Mouse (Mus musculus) neural tube, embryonic 15.5 days (tissue): ENCODE data around the gene Atp5h. TPM values are rescaled to one million over a fixed set of nuclear protein-coding genes. Genes with fewer than 3 reads are reported as not detected.
A peak's percentile ranks its signal among the peaks of the same experiment; 100 is the strongest.

ENCODE experiments used
- ATAC-seq: fragments of 200-750 bp; cut with Nextera tagmentation; 2 replicates; pipeline ENCODE4 v1.8.0; 2017; ENCODE audit warnings: mild to moderate bottlenecking, moderate TSS enrichment, moderate library complexity; ENCODE audit not compliant: low FRiP score
- H3K27ac ChIP-seq: fragments of 300-500 bp; sonication (generic); replicated peaks from 2 replicates; pipeline ENCODE4 v1.5.1; 2015; ENCODE audit warnings: mild to moderate bottlenecking, inconsistent platforms
- H3K27me3 ChIP-seq: fragments of 300-500 bp; sonication (generic); replicated peaks from 2 replicates; pipeline ENCODE4 v1.6.1; 2015; ENCODE audit warnings: inconsistent platforms
- H3K36me3 ChIP-seq: fragments of 300-500 bp; sonication (generic); 2 replicates; pipeline ENCODE4 v1.6.1; 2015; ENCODE audit warnings: inconsistent platforms
- H3K4me1 ChIP-seq: fragments of 300-500 bp; sonication (generic); 2 replicates; pipeline ENCODE4 v1.6.1; 2015; ENCODE audit warnings: inconsistent platforms
- H3K4me2 ChIP-seq: fragments of 300-500 bp; sonication (generic); 2 replicates; pipeline ENCODE4 v1.6.1; 2015; ENCODE audit warnings: inconsistent platforms, mild to moderate bottlenecking, moderate library complexity
- H3K4me3 ChIP-seq: fragments of 300-500 bp; sonication (generic); replicated peaks from 2 replicates; pipeline ENCODE4 v1.5.1; 2015; ENCODE audit warnings: mild to moderate bottlenecking, inconsistent platforms
- H3K9ac ChIP-seq: fragments of 300-500 bp; sonication (generic); replicated peaks from 2 replicates; pipeline ENCODE4 v1.6.1; 2015; ENCODE audit warnings: mild to moderate bottlenecking, inconsistent platforms
- H3K9me3 ChIP-seq: fragments of 300-500 bp; sonication (generic); replicated peaks from 2 replicates; pipeline ENCODE4 v1.6.1; 2016; ENCODE audit warnings: inconsistent platforms
- WGBS: fragments of 180-500 bp; shearing (Covaris S2); methylation state at CpG from one replicate; pipeline ENCODE4 v1.1.7; 2015; ENCODE audit warnings: mixed read lengths; 5-methylcytosine and 5-hydroxymethylcytosine counted together
- polyA plus RNA-seq: library from polyadenylated mRNA; unstranded; fragments of >200 nt; fragmentation: Nextera tagmentation; extraction: Ambion mirVana; gene quantifications from 2 replicates; pipeline ENCODE4 v1.2.1, GENCODE M21; 2015

Gene Atp5h
- polyA plus RNA-seq, 1 experiment from 2014 or later: 1,025 TPM

GRCm38 (mm10) chr11:115435596-115436337 is 16.0 kb upstream of the Atp5h start:
- 0 out of 2 replicates have a peak overlapping the region, but pooled peaks have one; percentile 28 for H3K27ac ChIP-seq
- 6% methylated on average over 31 of the region's 31 CpGs for WGBS
- H3K4me1 ChIP-seq: peaks cover 13% of the 10 kb centered on the region
- H3K9me3 ChIP-seq: no peaks in the 10 kb centered on the region
- H3K4me2 ChIP-seq: peak overlapping the region; percentile 61
- peak overlapping the region; percentile 34 for H3K9ac ChIP-seq
- H3K4me3 ChIP-seq: peak overlapping the region; percentile 31
- peaks cover 21% of the 10 kb centered on the region for H3K36me3 ChIP-seq
- no peaks in the 10 kb centered on the region; the same call in 1 of the 2 replicates for H3K27me3 ChIP-seq
- ATAC-seq: 0 out of 2 replicates have a peak, but pooled peaks have one; percentile 35

DNA sequence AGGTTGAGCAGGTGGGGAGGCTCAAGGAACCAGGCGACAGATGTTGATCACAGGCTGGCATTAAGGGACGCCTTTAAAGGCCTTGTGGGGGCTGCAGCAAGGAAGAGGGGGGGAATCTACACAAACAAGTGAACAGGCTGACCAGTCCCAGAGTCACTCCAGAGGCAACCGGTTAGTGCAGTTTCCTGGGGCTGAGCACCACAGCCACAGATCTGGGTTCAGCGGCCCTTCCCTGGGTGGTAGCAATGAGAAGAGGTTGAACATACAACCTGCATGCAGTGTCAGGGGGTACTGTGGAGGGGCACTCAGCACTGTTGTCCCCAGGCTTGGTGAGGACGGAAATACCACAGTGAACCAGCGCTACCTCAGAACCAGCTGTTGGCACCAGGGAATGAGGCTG is 13.6 kb upstream of the Atp5h start:
- WGBS: 90% methylated on average over 6 of the region's 6 CpGs
- Histone ChIP-seq H3K9me3 (no peaks in the 10 kb centered on the region), H3K36me3 (peaks cover 39% of the 10 kb centered on the region), H3K4me2 (no peak overlapping the region), H3K27me3 (no peaks in the 10 kb centered on the region; the same call in 1 of the 2 replicates), H3K27ac (no peak overlapping the region), H3K9ac (no peak overlapping the region), H3K4me3 (no peak overlapping the region), H3K4me1 (peaks cover 13% of the 10 kb centered on the region)
- no peak for ATAC-seq

- Histone ChIP-seq H3K27ac (no peak overlapping the region), H3K9me3 (no peaks in the 10 kb centered on the region), H3K4me1 (peaks cover 16% of the 10 kb centered on the region), H3K4me3 (no peak overlapping the region), H3K36me3 (peaks cover 39% of the 10 kb centered on the region), H3K9ac (no peak overlapping the region), H3K27me3 (no peaks in the 10 kb centered on the region; the same call in 1 of the 2 replicates), H3K4me2 (no peak overlapping the region)
- WGBS: 86% methylated on average over 4 of the region's 4 CpGs
- ATAC-seq: no peak
Observed at GRCm38 (mm10) chr11:115432814-115433213, 13.1 kb upstream of the Atp5h start.

DNA sequence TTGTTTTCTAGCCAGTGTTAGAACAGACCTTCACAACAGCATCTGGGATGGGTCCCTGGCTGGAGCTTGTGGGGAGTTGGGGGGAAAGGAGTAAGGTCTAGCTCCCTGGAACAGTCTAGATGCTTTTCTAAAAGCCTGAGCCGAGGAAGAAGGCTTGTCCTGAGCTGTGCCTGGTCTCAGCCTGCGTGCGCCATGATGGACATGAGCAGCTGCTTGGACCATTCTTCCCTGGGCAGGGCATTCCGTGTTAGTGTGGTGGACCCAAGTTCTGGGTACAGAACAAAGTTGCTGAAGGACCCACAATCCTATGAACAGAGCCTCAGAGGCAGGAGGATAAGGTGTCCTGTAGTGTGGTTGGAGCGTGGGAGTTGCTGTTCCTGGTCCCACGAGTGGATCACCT is 10.8 kb upstream of the Atp5h start:
- no peak for ATAC-seq
- Histone ChIP-seq H3K27me3 (no peaks in the 10 kb centered on the region; the same call in 1 of the 2 replicates), H3K36me3 (peaks cover 53% of the 10 kb centered on the region), H3K27ac (no peak overlapping the region), H3K9me3 (no peaks in the 10 kb centered on the region), H3K4me1 (peaks cover 14% of the 10 kb centered on the region), H3K9ac (no peak overlapping the region), H3K4me2 (no peak overlapping the region), H3K4me3 (no peak overlapping the region)
- WGBS: 96% methylated on average over 6 of the region's 6 CpGs

DNA sequence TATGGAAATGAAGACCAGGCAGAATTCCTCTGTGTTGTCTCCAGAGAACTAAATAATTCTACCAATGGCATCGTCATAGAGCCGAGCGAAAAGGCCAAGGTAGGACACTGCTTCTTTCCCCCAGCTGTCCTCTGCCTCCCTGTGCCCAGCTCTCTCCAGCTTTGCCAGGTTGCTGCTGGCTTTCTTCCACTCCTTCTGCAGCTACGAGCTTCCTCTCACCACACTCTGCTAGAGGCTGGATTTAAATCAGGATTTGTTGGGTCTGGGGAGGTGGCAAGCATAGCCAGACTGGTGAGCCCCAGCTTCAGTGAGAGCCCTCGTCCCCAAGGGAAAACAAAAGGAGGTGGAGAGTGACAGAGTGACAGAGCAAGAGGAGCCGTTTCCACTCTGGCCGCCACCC is 9.5 kb upstream of the Atp5h start:
- Histone ChIP-seq H3K4me3 (no peak overlapping the region), H3K4me1 (peaks cover 20% of the 10 kb centered on the region), H3K36me3 (peaks cover 63% of the 10 kb centered on the region), H3K27ac (no peak overlapping the region), H3K27me3 (no peaks in the 10 kb centered on the region), H3K9me3 (no peaks in the 10 kb centered on the region), H3K9ac (no peak overlapping the region), H3K4me2 (no peak overlapping the region)
- no peak for ATAC-seq
- 88% methylated on average over 7 of the region's 7 CpGs for WGBS

DNA sequence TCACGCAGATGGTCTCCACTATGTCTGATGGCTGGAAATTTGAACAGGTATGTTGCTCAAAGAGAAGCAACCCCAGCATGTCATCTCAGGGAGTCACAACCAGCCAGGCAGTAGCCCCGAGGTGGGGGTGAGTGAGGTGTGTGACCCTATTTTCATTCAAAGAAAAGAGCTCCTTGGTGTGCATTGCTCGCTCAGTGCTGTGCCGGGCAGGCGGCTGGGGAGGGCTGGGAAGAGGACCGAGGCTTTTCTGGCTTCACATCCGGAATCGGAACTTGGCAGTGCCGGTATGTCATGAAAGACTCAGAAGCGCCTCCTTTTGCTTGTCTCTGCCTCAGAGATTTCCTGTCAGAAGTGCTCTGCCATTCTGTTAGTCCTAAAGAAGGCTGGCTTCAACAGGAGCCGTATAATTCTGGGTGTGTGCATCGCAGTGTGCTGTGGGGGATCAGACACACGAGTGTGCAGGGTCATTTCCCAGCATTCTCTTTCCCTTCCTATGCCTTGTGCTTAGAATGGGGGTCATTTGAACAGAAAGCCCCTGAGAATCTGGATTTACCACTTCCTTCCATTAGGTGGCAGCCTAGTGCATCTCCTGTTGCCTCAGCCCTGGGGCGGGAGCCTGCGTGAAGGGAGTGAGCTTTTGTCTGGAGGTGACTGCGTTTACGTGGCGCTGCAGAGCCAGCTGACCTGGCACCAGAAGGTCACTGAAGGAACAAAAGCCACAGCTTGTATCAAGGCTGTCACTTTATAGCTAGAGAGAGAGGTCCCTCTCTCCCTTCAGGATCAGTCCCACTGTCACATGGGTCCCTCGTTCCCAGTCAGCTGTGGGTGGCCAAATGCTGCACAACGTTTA is 7.9 kb upstream of the Atp5h start:
- Histone ChIP-seq H3K4me2 (peak overlapping the region; percentile 41), H3K4me3 (0 out of 2 replicates have a peak overlapping the region, but pooled peaks have one; percentile 8), H3K27ac (peak overlapping the region; percentile 63), H3K27me3 (no peaks in the 10 kb centered on the region), H3K9ac (0 out of 2 replicates have a peak overlapping the region, but pooled peaks have one; percentile 31), H3K4me1 (peaks cover 20% of the 10 kb centered on the region), H3K9me3 (no peaks in the 10 kb centered on the region), H3K36me3 (peaks cover 64% of the 10 kb centered on the region)
- peak; percentile 68 for ATAC-seq
- 36% methylated on average over 20 of the region's 20 CpGs for WGBS

DNA sequence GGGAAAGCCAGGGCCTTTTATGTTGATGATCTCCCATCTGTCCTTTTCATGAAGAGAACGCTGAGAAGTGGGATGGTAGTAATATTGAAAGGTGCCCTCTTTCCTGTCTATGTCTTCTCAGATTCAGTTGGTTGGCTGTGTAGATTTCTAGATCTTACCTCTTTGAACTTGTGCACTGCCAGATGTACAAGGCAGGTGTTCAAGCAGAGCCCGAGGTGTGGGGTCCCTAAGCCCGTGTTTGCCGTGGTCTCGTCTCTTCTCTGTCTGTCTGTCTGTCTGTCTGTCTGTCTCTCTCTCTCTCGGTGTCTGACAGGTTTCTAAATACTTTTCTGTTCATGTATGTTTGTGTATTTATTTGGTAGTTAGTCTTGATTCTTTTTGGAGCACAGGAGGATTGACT is 5.9 kb upstream of the Atp5h start:
- peaks cover 44% of the 10 kb centered on the region for H3K36me3 ChIP-seq
- 0 out of 2 replicates have a peak overlapping the region, but pooled peaks have one; percentile 10 for H3K9ac ChIP-seq
- no peaks in the 10 kb centered on the region for H3K9me3 ChIP-seq
- ATAC-seq: no peak
- H3K4me3 ChIP-seq: no peak overlapping the region
- 78% methylated on average over 6 of the region's 6 CpGs for WGBS
- H3K27me3 ChIP-seq: no peaks in the 10 kb centered on the region
- H3K27ac ChIP-seq: no peak overlapping the region
- H3K4me2 ChIP-seq: no peak overlapping the region
- peaks cover 35% of the 10 kb centered on the region for H3K4me1 ChIP-seq

DNA sequence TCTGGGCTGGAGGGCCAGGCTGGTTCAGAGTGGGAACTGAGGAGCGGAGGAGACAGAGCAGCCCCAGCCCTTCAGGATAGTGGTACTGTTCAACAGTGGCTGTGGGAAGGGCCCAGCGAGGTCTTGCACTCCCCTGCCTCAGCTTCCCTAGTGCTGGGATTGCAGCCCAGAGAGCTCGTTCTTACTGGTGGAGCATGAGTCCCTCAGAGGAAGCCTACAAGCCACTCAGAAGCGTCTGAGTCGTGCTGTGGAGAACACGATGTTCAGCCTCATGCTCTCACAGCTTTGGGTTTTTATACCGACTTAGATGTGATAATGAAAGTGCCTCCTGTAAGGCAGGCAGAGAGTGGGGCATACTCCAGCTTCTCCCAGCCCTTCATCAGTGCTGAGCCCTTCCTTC is 4.9 kb upstream of the Atp5h start:
- Histone ChIP-seq H3K4me3 (no peak overlapping the region), H3K36me3 (peaks cover 34% of the 10 kb centered on the region), H3K27ac (no peak overlapping the region), H3K4me2 (no peak overlapping the region), H3K9ac (0 out of 2 replicates have a peak overlapping the region, but pooled peaks have one; percentile 3), H3K9me3 (no peaks in the 10 kb centered on the region), H3K4me1 (peaks cover 36% of the 10 kb centered on the region), H3K27me3 (no peaks in the 10 kb centered on the region)
- whole genome bisulfite sequencing: 85% methylated on average over 7 of the region's 7 CpGs
- no peak for ATAC-seq

- 84% methylated on average over 3 of the region's 3 CpGs for WGBS
Observed at GRCm38 (mm10) chr11:115423091-115423490, 3.3 kb upstream of the Atp5h start.

GRCm38 (mm10) chr11:115421972-115422371 is 2.2 kb upstream of the Atp5h start:
- 91% methylated on average over 16 of the region's 16 CpGs for WGBS
- no peaks in the 10 kb centered on the region for H3K9me3 ChIP-seq
- no peak overlapping the region for H3K4me2 ChIP-seq
- ATAC-seq: no peak
- H3K27ac ChIP-seq: no peak overlapping the region
- peaks cover 28% of the 10 kb centered on the region for H3K36me3 ChIP-seq
- H3K4me3 ChIP-seq: no peak overlapping the region
- peaks cover 47% of the 10 kb centered on the region for H3K4me1 ChIP-seq
- H3K9ac ChIP-seq: no peak overlapping the region
- H3K27me3 ChIP-seq: no peaks in the 10 kb centered on the region

More at GRCm38 (mm10) chr11:115423091-115423490, 3.3 kb upstream of the Atp5h start:
- Histone ChIP-seq H3K9me3 (no peaks in the 10 kb centered on the region), H3K4me3 (no peak overlapping the region), H3K36me3 (peaks cover 26% of the 10 kb centered on the region), H3K4me1 (peaks cover 47% of the 10 kb centered on the region), H3K4me2 (no peak overlapping the region), H3K27ac (no peak overlapping the region), H3K9ac (no peak overlapping the region), H3K27me3 (no peaks in the 10 kb centered on the region)
- ATAC-seq: no peak

DNA sequence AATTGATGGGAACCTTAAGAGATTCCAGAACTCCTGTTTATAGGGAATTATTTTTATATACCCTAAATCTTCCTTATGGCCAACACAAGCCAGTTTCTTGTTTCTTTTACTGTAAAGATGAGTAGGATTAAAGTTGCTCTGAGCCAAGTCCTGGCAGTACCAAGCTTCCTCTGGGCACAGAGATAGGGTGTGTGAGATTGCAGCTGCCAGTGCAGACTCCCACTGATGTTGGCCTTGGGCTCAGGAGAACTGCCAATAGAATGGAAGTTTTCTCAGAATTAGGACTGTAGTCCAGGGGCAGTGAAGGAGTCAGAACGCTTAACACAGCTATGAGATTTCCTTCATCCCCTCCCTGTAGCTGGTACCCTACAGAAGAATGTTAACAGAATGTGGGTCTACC is 1.6 kb upstream of the Atp5h start:
- peak overlapping the region; percentile 88 for H3K4me2 ChIP-seq
- H3K4me1 ChIP-seq: peaks cover 48% of the 10 kb centered on the region
- ATAC-seq: no peak
- H3K36me3 ChIP-seq: peaks cover 29% of the 10 kb centered on the region
- peak overlapping the region; percentile 94; the same call in 1 of the 2 replicates for H3K9ac ChIP-seq
- H3K9me3 ChIP-seq: no peaks in the 10 kb centered on the region
- 62% methylated on average over 1 of the region's 1 CpGs for WGBS
- H3K27me3 ChIP-seq: no peaks in the 10 kb centered on the region
- H3K27ac ChIP-seq: no peak overlapping the region
- peak overlapping the region; percentile 95 for H3K4me3 ChIP-seq
